Mouse (Mus musculus) ES-Bruce4 (cell line): ENCODE measurements around the gene Slc1a4.

ENCODE experiments used
- CTCF ChIP-seq: IDR thresholded peaks from one replicate; pipeline ENCODE4 v1.8.1; 2011; ENCODE audit warnings: low read depth, low read length
- POLR2A ChIP-seq: IDR thresholded peaks from one replicate; pipeline ENCODE4 v1.8.1; 2011; ENCODE audit warnings: low read length; ENCODE audit not compliant: insufficient read depth

DNA sequence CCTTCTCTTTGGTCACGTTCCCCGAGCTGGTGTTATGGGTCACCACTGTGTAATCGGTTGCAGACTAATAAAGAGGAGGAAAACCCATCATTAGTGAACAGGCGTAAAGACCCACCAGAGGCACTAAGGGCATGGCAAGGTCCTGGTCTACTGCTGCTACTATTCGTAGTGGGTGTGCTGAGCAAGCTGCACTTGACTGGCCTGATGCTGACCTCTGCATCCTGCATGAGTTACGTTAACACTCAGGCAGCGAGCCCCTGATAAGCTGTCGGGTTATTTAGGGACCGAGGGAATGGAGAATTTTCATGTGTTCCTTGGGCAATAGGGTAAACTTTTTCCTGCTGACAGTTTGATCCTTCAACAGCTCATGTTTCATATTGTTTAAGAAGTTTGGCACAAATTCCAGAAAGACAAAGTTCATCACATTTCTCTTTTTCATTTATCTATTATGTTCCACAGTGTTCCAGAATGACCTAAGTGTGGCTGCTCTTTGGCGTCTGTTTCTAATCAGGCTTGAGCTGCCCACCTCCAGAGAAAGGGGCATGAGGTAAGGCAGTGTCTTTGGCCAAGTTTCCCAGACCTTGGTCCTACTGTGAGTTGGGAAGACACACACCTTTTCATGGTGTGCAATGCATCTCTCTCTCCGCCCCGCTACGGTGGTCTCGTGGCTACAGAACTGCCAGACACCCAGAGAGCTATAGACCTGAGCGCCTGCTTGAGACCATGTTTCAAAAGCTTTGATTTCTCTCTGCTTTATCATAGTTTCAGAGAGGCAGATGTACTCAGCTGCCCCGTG, 13.7 kb downstream of the Slc1a4 start:
- TF ChIP-seq CTCF (no peak), POLR2A (no peak)
